Mouse (Mus musculus) liver, adult 2 months (tissue): ENCODE data around the gene Adamts12. TPM values are rescaled to one million over a fixed set of nuclear protein-coding genes. Genes with fewer than 3 reads are reported as not detected.
A peak's percentile ranks its signal among the peaks of the same experiment; 100 is the strongest.

Experiments used
- DNase-seq: peaks from one replicate; pipeline ENCODE4 v3.0.0-alpha.2; 2011; ENCODE audit warnings: low read depth, low spot score; ENCODE audit errors: extremely low read depth
- H3K27ac ChIP-seq: fragments of 200-500 bp; replicated peaks from 2 replicates; pipeline ENCODE4 v1.5.1; 2012; ENCODE audit warnings: low read depth, mild to moderate bottlenecking, control low read depth, inconsistent platforms, low read length; ENCODE audit not compliant: insufficient read depth
- H3K27me3 ChIP-seq: fragments of 200-500 bp; 2 replicates; pipeline ENCODE4 v1.6.1; 2012; ENCODE audit warnings: mild to moderate bottlenecking, moderate library complexity, low read length, inconsistent platforms; ENCODE audit not compliant: control insufficient read depth, insufficient read depth
- H3K36me3 ChIP-seq: fragments of 200-500 bp; 2 replicates; pipeline ENCODE4 v1.6.1; 2012; ENCODE audit warnings: low read length, inconsistent platforms; ENCODE audit not compliant: control insufficient read depth, insufficient read depth
- H3K4me1 ChIP-seq: fragments of 200-500 bp; 2 replicates; pipeline ENCODE4 v1.6.1; 2011; ENCODE audit warnings: low read length; ENCODE audit not compliant: control insufficient read depth, insufficient read depth
- H3K4me3 ChIP-seq: fragments of 200-500 bp; 2 replicates; pipeline ENCODE4 v1.5.1; 2011; ENCODE audit warnings: low read depth, mild to moderate bottlenecking, control low read depth, low read length, moderate library complexity; ENCODE audit not compliant: insufficient read depth
- H3K79me2 ChIP-seq: fragments of 200-500 bp; 2 replicates; pipeline ENCODE4 v1.6.1; 2012; ENCODE audit warnings: inconsistent platforms, mild to moderate bottlenecking, low read length, moderate library complexity; ENCODE audit not compliant: control insufficient read depth, insufficient read depth
- H3K9ac ChIP-seq: fragments of 200-500 bp; 2 replicates; pipeline ENCODE4 v1.6.1; 2012; ENCODE audit warnings: low read depth, mild to moderate bottlenecking, control low read depth, inconsistent platforms, low read length
- CTCF ChIP-seq: fragments of 200-500 bp; IDR thresholded peaks from 2 replicates; pipeline ENCODE4 v1.5.1; 2011; ENCODE audit warnings: low read depth, low read length, control low read depth
- POLR2A ChIP-seq: fragments of 200-500 bp; IDR thresholded peaks from 2 replicates; pipeline ENCODE4 v1.6.1; 2011; ENCODE audit warnings: low read length, control low read depth; ENCODE audit not compliant: insufficient read depth; ENCODE audit errors: extremely low read depth
- WGBS: fragments of 180-500 bp; shearing (Covaris S2); methylation state at CpG from one replicate; pipeline ENCODE4 v1.1.7; 2018; 5-methylcytosine and 5-hydroxymethylcytosine counted together
- polyA plus RNA-seq: library from polyadenylated mRNA; depleted of rRNA; stranded (reverse); fragments of >200 nt; gene quantifications from 2 replicates; pipeline ENCODE4 v1.2.3, GENCODE M21; 2012
- total RNA-seq: library from RNA; depleted of rRNA; stranded (reverse); fragments of >200 nt; gene quantifications from 2 replicates; pipeline ENCODE4 v1.2.3, GENCODE M21; 2014

Adamts12 gene
- total and polyA plus RNA-seq, 2 experiments = 0.07 to 0.37 TPM

- no peak for TF ChIP-seq CTCF
- no peak for DNase-seq
- Histone ChIP-seq H3K4me1 (no peaks in the 10 kb centered on the region), H3K9ac (no peak overlapping the region), H3K4me3 (no peak overlapping the region), H3K36me3 (no peaks in the 10 kb centered on the region), H3K27ac (no peak overlapping the region), H3K79me2 (no peaks in the 10 kb centered on the region), H3K27me3 (no peaks in the 10 kb centered on the region)
- 100% methylated on average over 1 of the region's 1 CpGs for WGBS
These were observed 181.8 kb downstream of the Adamts12 start for GRCm38 (mm10) chr15:11246402-11246801.

DNA sequence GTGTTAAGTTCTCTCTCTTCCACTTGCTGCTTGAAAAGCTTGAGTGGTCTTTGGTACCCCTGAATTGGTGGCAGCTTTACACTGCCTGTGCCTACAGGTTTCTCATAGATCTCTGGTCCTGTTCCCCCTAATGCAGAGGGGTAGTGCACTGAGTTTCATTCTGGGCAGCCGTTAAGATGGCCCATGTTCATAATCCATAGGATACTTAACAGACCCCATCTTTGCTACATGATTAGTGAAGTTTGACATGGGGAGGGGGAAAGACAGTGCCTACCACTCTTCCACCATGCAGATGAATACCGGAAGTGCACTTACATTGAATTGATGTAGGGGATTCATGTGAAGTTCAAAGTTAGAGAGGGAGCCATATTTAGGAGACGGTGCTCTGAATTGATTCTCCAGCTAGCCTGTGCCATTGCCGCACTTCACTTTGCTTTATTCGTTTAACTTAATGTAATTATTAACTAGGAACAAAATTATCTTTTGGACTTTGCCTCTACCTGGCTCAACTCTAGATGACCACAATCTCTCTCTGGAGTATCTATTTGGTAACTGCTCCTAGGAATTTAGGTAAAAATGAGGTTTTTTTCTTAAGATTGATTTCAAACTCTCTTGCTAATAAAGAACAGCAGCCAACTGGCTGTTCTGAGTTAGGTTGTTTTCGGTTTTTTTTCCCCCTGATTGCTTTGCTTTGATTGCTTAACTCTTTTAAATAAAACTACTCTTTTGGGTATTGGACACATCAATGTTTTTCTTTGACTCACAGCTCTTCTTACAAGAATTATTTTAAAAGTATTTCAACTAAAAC, 214.9 kb downstream of the Adamts12 start:
- Histone ChIP-seq H3K4me1 (peaks cover 9% of the 10 kb centered on the region), H3K9ac (no peak overlapping the region), H3K79me2 (no peaks in the 10 kb centered on the region), H3K36me3 (no peaks in the 10 kb centered on the region), H3K27ac (no peak overlapping the region), H3K27me3 (no peaks in the 10 kb centered on the region), H3K4me3 (no peak overlapping the region)
- DNase-seq = peak; percentile 92
- WGBS = 30% methylated on average over 6 of the region's 6 CpGs
- TF ChIP-seq POLR2A = no peak
- TF ChIP-seq CTCF = no peak

GRCm38 (mm10) chr15:11280689-11281264, 216.2 kb downstream of the Adamts12 start:
- Histone ChIP-seq H3K9ac (no peak overlapping the region), H3K27me3 (no peaks in the 10 kb centered on the region), H3K4me1 (peaks cover 9% of the 10 kb centered on the region), H3K4me3 (no peak overlapping the region), H3K36me3 (no peaks in the 10 kb centered on the region), H3K27ac (no peak overlapping the region), H3K79me2 (no peaks in the 10 kb centered on the region)
- WGBS = 77% methylated on average over 6 of the region's 6 CpGs
- TF ChIP-seq CTCF (no peak), POLR2A (no peak)
- no peak for DNase-seq

- peaks cover 9% of the 10 kb centered on the region for H3K4me1 ChIP-seq
- DNase-seq = no peak
- TF ChIP-seq CTCF = no peak
- no peak for TF ChIP-seq POLR2A
- H3K4me3 ChIP-seq = no peak overlapping the region
- no peaks in the 10 kb centered on the region for H3K79me2 ChIP-seq
- no peaks in the 10 kb centered on the region for H3K36me3 ChIP-seq
- no peaks in the 10 kb centered on the region for H3K27me3 ChIP-seq
- no peak overlapping the region for H3K9ac ChIP-seq
- no peak overlapping the region for H3K27ac ChIP-seq
These were observed 218.6 kb downstream of the Adamts12 start for GRCm38 (mm10) chr15:11283171-11283570.

DNA sequence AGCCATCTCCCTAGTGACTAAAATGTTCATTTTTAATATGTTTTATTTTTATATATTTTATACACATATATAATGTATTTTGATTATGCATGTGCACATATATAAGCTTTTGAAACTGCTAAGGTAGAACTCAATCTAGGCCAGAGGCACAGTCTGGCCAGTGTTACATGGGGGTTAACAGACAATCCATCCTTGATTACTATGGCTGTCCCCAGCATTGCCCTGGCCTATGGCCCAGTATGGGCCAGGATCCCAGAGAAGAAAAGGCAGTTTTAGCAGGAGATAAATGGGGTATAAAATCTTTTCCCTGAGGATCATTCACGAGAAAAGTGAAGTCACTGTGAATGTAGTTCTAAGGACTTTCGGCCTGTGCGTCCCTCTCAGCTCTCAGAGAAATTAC, 223.2 kb downstream of the Adamts12 start:
- no peaks in the 10 kb centered on the region for H3K27me3 ChIP-seq
- 91% methylated on average over 3 of the region's 3 CpGs for WGBS
- no peak for DNase-seq
- no peak for TF ChIP-seq CTCF
- TF ChIP-seq POLR2A = no peak
- no peak overlapping the region for H3K4me3 ChIP-seq
- H3K9ac ChIP-seq = no peak overlapping the region
- H3K79me2 ChIP-seq = no peaks in the 10 kb centered on the region
- no peak overlapping the region for H3K27ac ChIP-seq
- H3K4me1 ChIP-seq = no peaks in the 10 kb centered on the region
- no peaks in the 10 kb centered on the region for H3K36me3 ChIP-seq

DNA sequence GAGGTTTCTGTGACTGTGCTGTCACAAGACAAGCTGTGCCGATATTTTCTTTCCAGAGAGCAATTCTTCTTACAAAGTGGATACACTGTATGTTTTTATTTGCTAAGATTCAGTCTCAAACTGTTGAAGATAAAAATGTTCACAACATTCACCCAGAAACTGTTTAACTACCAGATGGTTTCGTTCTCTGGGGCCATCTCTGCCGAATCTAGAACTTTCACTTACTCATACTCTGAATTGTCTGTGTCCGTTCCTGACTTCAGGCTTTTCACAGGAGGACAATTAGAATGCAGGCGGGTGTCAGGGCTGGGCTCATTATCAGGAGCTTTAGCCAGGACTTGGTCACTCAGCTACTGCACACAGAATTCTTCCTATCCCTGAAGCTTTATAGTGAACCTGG, 227.7 kb downstream of the Adamts12 start:
- no peak overlapping the region for H3K4me3 ChIP-seq
- TF ChIP-seq CTCF = no peak
- no peak for TF ChIP-seq POLR2A
- no peaks in the 10 kb centered on the region for H3K4me1 ChIP-seq
- H3K9ac ChIP-seq = no peak overlapping the region
- H3K27me3 ChIP-seq = no peaks in the 10 kb centered on the region
- H3K36me3 ChIP-seq = no peaks in the 10 kb centered on the region
- WGBS = 90% methylated on average over 5 of the region's 5 CpGs
- no peak overlapping the region for H3K27ac ChIP-seq
- DNase-seq = no peak
- no peaks in the 10 kb centered on the region for H3K79me2 ChIP-seq
